Mouse (Mus musculus) gastrocnemius, postnatal 10 days (tissue): ENCODE data around the gene Etv6. TPM values are rescaled to one million over a fixed set of nuclear protein-coding genes. Genes with fewer than 3 reads are reported as not detected.

ENCODE experiments used
- DNase-seq: peaks from one replicate; pipeline ENCODE4 v3.0.0; 2021; ENCODE audit warnings: mixed read lengths
- total RNA-seq, 2 experiments: library from RNA; stranded (reverse); gene quantifications; 2 replicates each; pipeline ENCODE4 v1.2.3; 2021

Etv6 gene
- total RNA-seq, 2 experiments from 2014 or later = 12.9 to 14.0 TPM

GRCm38 (mm10) chr6:134045092-134045868 lies 9.8 kb downstream of the Etv6 start:
- DNase-seq = no peak

DNA sequence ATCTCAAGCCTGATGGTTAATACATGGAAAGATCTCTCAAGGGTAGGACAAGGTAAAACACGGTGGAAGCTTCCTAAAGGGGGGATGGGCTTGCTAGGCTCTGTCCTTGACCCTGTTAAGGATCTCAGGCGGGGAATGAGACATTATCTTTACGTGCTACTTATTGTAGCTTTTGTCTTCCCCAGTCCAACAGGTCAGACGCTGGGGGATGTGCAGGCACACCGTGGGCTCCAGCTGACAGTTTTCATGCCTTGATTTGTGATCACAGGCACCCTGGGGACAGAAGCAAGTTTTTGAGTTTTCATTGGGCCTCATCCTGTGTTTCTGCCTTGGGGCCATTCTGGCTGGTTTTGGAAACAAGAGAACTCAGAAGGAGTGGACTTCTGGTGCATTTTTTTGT lies 10.6 kb downstream of the Etv6 start:
- DNase-seq = no peak

DNA sequence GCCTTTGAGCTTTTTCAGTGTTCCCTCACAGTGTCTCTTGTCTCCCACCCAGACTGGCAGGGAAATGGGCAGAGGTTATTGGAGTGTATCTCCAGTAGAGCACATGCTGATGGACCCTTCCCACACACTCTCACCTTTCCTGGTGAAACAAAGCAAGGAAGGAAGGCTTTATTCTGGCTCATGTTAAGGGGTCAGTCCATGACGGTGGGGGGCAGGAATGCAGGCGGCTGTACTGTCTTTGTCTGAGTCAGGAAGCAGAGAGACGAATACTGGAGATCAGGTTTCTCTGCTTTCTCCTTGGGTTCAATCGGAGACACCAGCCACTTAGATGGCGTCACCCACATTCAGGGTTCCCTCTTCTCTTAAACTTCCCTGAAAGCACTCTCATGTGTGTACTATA lies 11.7 kb downstream of the Etv6 start:
- DNase-seq = no peak

DNA sequence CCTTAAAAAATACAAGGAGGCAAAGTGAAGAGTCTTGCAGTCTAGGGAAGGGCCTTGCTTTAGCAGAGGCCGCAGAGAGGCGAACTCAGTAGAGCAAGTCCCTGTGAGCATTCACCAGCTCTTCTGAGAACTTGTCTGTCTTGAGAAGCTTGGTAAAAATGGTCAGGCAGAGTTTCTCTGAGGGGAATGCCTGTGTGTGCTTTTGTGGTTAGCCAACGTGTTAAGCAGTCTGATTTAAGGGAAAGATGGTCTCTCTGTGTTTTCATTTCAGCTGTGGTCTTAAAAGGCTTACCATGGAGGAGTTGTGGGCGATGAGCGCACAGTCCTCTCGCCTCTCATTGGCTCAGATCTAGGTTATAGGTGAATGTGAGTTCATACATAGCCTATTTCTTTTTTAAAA lies 12.5 kb downstream of the Etv6 start:
- no peak for DNase-seq

DNA sequence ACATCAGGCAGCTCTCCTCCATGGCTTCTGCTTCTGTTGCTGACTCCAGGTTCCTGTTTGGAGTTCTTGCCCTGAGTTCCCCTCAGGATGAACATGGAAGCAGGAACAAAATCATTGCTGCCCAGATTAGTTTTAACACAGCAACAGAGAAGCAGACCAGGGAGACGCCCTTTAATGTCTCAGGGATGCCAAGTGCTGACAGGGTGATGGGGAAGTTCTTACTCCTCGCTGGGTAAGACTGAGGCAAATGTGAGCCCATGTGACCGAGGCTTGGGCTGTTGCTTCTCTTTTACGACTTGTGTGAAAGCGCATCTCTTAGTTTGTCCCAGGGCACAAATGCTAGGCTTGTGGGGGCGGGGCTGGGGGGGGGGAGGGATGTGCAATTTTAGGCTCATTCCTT lies 13.5 kb downstream of the Etv6 start:
- no peak for DNase-seq

- DNase-seq = no peak
Observed at GRCm38 (mm10) chr6:134050466-134050865, 15.0 kb downstream of the Etv6 start.

GRCm38 (mm10) chr6:134051950-134052349 lies 16.4 kb downstream of the Etv6 start:
- DNase-seq = no peak

DNA sequence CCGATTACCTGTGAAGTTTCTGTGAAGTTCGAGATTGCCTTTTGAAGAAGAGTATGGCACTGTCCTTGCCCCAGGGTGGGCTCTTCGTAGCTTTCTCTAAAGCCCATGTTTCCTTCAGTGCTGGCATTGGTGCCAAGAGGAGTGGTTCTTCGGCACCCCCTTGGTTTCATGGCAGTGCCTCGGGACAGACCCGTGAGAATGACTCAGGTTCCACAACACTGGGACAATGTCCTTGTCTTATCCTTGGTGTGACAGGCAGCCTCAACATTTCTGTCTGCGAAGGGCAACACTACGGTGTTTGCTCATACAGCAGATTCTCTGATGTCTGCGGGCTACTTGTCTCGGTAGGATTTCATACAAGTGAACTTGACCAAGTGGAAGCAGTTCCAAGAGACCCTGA lies 17.6 kb downstream of the Etv6 start:
- no peak for DNase-seq

- no peak for DNase-seq
Observed at GRCm38 (mm10) chr6:134053566-134053965, 18.1 kb downstream of the Etv6 start.

GRCm38 (mm10) chr6:134055588-134055987 lies 20.1 kb downstream of the Etv6 start:
- DNase-seq = no peak

DNA sequence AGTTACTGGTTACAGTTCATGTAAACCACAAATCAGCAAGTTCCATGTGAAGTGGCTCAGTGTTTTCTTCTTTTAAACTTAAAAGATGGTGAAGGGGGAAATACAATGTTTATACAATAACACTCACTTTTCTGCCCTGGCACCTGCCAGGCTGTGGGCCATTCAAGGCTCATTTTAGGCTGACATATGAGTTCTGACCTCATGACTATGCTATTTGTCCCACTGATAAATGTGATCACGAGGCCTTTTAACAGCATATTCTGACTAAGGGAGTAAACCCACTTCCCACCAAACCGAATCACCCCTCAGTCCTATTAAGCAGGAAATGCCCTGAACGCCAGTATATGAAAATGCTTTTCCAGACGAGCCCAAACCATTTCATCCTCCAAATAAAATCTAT lies 23.0 kb downstream of the Etv6 start:
- no peak for DNase-seq

DNA sequence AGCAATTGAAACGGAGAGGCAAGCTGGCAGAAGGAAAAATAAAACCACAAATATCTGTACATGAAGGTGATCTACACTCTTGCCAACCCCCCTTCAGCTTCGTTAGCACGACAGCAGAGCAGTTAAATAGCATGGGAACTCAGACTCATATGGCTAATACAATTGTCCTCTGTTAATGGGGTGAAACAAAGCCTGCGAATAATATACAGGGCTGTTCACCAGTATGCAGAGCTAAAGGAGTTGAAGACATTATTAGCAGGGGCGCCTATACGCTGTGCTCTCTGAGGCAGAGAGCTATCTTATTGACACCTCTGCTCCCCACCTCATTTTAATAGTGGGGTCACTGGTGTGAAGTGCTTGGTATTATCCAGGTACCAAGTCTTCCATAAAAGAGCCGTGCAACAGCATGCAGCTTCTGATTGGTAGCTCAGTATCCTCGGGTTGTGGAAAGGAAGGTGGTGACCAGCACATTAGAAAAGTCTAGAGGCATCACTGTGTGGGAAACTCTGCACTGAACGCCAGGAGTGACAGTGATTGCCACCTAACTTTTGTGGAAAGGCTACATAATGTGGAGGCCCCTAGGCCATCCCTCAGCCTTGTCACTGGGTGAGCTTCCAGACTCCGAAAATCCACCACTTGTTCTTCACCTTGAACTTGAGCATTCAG lies 23.5 kb downstream of the Etv6 start:
- DNase-seq = no peak

DNA sequence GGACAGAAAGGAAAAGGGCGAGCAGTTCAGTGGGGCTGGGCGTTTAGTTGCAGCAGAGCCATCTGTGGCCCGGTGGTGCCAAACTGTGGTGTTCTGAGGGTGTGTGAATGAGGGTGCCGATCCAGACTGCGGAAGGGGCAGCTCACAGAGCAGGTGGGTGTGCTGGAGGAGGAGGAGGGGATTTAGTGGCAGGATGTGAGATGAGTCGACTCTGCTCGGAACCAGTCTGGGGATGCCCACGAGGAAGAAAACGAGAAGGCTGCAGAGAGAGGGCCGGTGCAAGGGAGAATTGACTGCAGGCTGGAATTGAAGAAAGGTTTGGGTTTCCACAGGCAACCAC lies 24.0 kb downstream of the Etv6 start:
- DNase-seq = no peak

DNA sequence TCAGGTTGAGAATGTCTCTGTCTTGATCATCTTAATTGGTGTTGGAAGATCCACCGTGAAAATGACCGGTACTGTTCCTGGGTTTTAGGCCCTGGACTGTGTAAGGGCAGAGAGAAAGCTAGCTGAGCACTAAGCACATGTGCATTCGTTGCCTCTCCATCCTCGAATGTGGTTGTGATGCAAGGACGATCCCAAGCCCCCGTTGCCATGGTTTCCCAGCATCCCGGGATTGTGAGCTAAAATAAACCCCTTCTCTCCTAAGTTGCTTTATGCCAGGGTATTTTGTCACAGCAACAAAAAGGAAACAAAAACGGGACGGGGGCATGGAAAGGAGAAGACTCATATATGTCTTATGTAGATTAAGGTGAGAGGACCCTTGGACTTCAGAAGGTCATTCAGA lies 24.5 kb downstream of the Etv6 start:
- no peak for DNase-seq

DNA sequence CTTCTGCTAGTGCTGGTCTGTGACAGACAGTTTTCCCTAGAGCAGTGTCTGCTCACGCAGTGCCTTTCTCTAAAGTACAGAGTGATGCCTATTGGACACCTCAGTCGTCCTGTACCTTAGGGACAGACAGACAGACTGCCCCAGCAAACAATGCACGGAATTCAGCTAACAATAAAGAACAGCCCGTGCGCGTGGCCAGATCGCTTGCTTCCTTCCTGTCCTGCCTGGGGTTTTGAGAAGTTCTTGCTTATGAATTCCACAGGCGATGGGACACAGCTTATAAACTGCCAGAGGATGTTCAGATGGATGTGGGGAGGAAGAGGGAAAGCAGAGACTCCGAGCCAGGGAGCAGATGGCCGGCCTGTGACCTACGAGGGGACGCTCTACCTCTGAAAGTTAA lies 25.3 kb downstream of the Etv6 start:
- DNase-seq = no peak

DNA sequence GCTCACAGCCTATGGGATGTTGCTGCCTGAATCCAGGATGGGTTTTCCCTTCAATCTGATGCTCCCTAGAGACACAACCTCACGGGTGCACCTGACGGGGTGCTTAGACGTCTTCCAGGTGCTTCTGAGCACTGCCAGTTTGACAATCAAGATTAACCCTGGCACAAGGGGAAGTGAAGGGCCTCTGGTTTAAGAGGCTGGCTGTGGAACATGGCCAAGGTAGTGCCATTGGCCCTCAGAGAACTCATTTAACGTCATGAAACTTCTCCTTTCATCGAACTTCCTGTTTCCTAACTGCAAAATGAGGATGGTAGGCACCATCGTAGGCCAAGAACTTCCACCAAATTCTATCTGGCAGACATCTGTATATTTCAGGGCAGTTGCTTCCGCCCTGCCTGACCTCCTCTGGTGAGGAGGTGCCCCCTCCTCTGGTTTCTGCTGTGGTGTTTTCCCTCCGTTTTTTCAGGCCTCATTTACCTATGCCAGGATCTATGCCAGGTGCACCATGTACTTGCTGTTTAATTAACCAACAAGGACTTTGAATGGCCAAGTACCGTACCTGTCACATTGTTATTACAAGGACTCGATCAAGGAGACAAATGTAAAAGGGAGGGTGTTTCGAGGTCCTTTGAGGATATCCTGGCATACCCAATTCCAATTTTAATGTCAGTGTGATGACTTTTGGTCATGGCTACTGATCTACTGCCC lies 29.7 kb downstream of the Etv6 start:
- no peak for DNase-seq

- DNase-seq = no peak
Observed at GRCm38 (mm10) chr6:134066112-134066511, 30.6 kb downstream of the Etv6 start.

DNA sequence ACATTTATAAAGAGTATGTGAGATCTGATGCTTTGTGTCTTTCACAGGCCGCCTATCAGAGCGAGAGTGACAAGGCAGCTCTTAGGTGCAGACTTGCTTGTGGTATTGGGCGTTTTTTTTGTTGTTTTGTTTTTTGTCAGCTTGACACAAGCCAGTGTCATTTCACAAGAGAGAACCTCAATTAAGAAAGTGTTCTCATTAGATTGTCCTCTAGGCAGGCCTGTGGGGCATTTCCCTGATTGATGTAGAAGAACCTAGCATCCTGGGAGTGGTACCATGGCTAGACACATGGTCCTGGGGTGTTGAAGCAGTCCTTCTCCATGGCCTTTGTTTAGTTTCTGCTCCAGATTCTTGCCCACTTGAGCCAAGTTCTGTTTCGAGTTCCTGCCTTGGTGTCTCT lies 31.5 kb downstream of the Etv6 start:
- no peak for DNase-seq

- DNase-seq = no peak
Observed at GRCm38 (mm10) chr6:134067536-134067935, 32.0 kb downstream of the Etv6 start.

DNA sequence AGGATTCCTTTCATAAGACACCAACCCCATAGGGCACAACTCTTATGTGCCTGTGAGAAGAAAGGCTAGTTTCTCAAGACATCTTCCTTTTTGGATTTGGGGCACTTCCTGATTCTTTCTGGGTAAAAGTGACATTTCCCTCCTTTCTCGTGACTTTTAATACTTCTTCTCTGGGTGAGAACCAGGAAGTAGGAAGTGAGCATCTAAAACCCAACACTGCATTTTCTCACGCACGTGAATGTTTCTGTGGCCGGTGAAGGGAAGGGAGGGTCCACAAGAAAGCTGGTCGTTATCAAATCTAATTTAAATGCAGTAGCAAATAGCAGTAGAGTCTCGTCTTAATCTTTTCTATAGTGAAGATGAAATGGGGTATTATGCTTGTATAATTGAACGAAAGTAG lies 36.9 kb downstream of the Etv6 start:
- DNase-seq = no peak

GRCm38 (mm10) chr6:134072906-134073305 lies 37.4 kb downstream of the Etv6 start:
- no peak for DNase-seq

DNA sequence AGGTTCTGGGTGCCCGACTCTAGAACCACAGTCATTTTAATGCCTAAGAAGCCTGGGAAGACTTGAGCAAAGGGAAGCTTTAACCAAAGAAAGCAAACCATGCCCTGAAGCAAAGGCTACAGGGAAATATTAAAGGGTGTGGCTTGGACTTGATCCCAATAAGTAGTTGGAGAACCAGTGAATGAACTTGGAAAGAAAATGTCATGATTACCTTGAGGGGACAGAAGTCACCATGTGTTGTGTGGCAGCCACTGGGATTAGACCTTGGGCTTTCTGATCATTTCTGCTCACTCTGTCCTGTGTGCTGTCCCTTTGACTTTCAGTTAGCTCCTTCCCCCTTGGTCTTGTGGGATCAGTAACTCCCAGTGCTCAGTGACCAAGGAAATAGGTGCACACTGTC lies 38.9 kb downstream of the Etv6 start:
- no peak for DNase-seq

- no peak for DNase-seq
Observed at GRCm38 (mm10) chr6:134075031-134075430, 39.5 kb downstream of the Etv6 start.

DNA sequence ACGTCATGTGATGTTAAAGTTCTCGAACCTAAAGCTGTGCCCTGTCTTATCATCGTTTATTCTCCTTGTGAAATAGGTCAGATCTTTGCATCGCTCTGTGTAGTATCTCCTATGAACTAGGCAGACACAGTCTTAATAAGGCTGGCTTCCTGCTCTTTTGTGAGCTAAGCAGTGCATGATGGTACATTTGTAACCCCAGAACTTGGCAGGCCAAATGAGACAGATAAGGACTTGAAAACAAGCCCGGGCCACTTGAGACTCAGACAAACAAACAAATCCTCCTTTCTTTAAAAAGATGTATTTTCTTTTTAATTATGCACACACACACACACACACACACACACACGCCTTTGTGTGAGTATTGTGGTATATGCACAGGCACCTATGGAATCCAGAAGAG lies 42.5 kb downstream of the Etv6 start:
- no peak for DNase-seq
